Mouse (Mus musculus) cerebellum, adult 2 months (tissue): ENCODE data around the gene Dnm3.

Experiments
- CTCF ChIP-seq: fragments of 200-500 bp; IDR thresholded peaks from 2 replicates; pipeline ENCODE4 v1.5.1; 2011; ENCODE audit warnings: low read depth, mild to moderate bottlenecking, control low read depth, low read length, moderate library complexity, borderline replicate concordance; ENCODE audit not compliant: insufficient read depth
- POLR2A ChIP-seq: fragments of 200-500 bp; IDR thresholded peaks from 2 replicates; pipeline ENCODE4 v1.6.1; 2011; ENCODE audit warnings: low read length, control low read depth, borderline replicate concordance; ENCODE audit not compliant: insufficient read depth

GRCm38 (mm10) chr1:162043788-162044717 lies 433.8 kb downstream of the Dnm3 start:
- TF ChIP-seq CTCF (no peak), POLR2A (no peak)
